Mouse (Mus musculus) MEL (cell line): ENCODE results near the gene Ergic1. TPM values are rescaled to one million over a fixed set of nuclear protein-coding genes. Genes with fewer than 3 reads are reported as not detected.

Experiments
- DNase-seq: peaks from one replicate; pipeline ENCODE4 v3.0.0; 2011; ENCODE audit warnings: low read depth, low spot score
- H3K27ac ChIP-seq: 2 replicates; pipeline ENCODE4 v1.5.1; 2012; ENCODE audit warnings: low read depth, mild to moderate bottlenecking, control low read depth, low read length, moderate library complexity; ENCODE audit not compliant: control insufficient read depth
- H3K27me3 ChIP-seq, 2 experiments: fragments of 150-350 bp in 1 of 2; sonication (generic) in 1 of 2; 2 replicates each; pipeline ENCODE4 v1.6.1; 2012; ENCODE audit warnings: low read length in 2 of 2, mild to moderate bottlenecking in 2 of 2, improper control_type of control experiment in 1 of 2, moderate library complexity in 1 of 2; ENCODE audit not compliant: insufficient read depth in 2 of 2, control insufficient read depth in 1 of 2
- H3K36me3 ChIP-seq, 2 experiments: 2 replicates each; pipeline ENCODE4 v1.6.1; 2012 to 2014; ENCODE audit warnings: low read length in 2 of 2, improper control_type of control experiment in 1 of 2, inconsistent platforms in 1 of 2, mild to moderate bottlenecking in 1 of 2; ENCODE audit not compliant: insufficient read depth in 2 of 2, control insufficient read depth in 1 of 2
- H3K4me1 ChIP-seq, 2 experiments: fragments of 150-350 bp in 1 of 2; sonication (generic) in 1 of 2; 2 replicates each; pipeline ENCODE4 v1.6.1; 2012; ENCODE audit warnings: low read length in 2 of 2, improper control_type of control experiment in 1 of 2, mild to moderate bottlenecking in 1 of 2; ENCODE audit not compliant: insufficient read depth in 2 of 2, control insufficient read depth in 1 of 2
- H3K4me3 ChIP-seq, 2 experiments: fragments of 150-350 bp in 1 of 2; sonication (generic) in 1 of 2; 2 replicates each; pipeline ENCODE4 v1.5.1; 2012; ENCODE audit warnings: low read depth in 2 of 2, low read length in 2 of 2, mild to moderate bottlenecking in 2 of 2, moderate library complexity in 2 of 2, control low read depth in 1 of 2, improper control_type of control experiment in 1 of 2; ENCODE audit not compliant: control insufficient read depth in 1 of 2, insufficient read depth in 1 of 2
- H3K79me2 ChIP-seq: 2 replicates; pipeline ENCODE4 v1.6.1; 2012; ENCODE audit warnings: mild to moderate bottlenecking, low read length, moderate library complexity; ENCODE audit not compliant: control insufficient read depth, poor library complexity, insufficient read depth
- H3K9ac ChIP-seq: 2 replicates; pipeline ENCODE4 v1.6.1; 2012; ENCODE audit warnings: low read depth, mild to moderate bottlenecking, control low read depth, low read length, moderate library complexity; ENCODE audit not compliant: control insufficient read depth, poor library complexity, severe bottlenecking
- H3K9me3 ChIP-seq: fragments of 150-350 bp; sonication (generic); replicated peaks from 2 replicates; pipeline ENCODE4 v1.6.1; 2012; ENCODE audit warnings: mild to moderate bottlenecking, low read length, improper control_type of control experiment, moderate library complexity; ENCODE audit not compliant: insufficient read depth
- BHLHE40 ChIP-seq: IDR thresholded peaks from 2 replicates; pipeline ENCODE4 v1.6.1; 2012; ENCODE audit warnings: low read depth, mild to moderate bottlenecking, inconsistent platforms, low read length, improper control_type of control experiment, borderline replicate concordance
- CHD1 ChIP-seq: IDR thresholded peaks from 2 replicates; pipeline ENCODE4 v1.6.1; 2012; ENCODE audit warnings: low read depth, mild to moderate bottlenecking, inconsistent platforms, low read length, improper control_type of control experiment
- CTCF ChIP-seq, 3 experiments: IDR thresholded peaks in 2 of 3; conservative IDR thresholded peaks in 1 of 3; 2 replicates each; pipeline ENCODE4 v1.5.1; 2011 to 2012; ENCODE audit warnings: low read length in 3 of 3, low read depth in 2 of 3, mild to moderate bottlenecking in 2 of 3, improper control_type of control experiment in 1 of 3, inconsistent platforms in 1 of 3, mixed read lengths in 1 of 3, moderate library complexity in 1 of 3; ENCODE audit not compliant: control insufficient read depth in 1 of 3, insufficient read depth in 1 of 3, poor library complexity in 1 of 3, severe bottlenecking in 1 of 3
- ELF1 ChIP-seq: IDR thresholded peaks from 2 replicates; pipeline ENCODE4 v1.6.1; 2014; ENCODE audit warnings: low read depth, mild to moderate bottlenecking, inconsistent platforms, low read length, improper control_type of control experiment, moderate library complexity
- EP300 ChIP-seq, 2 experiments: IDR thresholded peaks; 2 replicates each; pipeline ENCODE4 v1.6.1; 2011; ENCODE audit warnings: improper control_type of control experiment in 2 of 2, low read length in 2 of 2, low read depth in 1 of 2, mild to moderate bottlenecking in 1 of 2
- GABPA ChIP-seq: IDR thresholded peaks from 2 replicates; pipeline ENCODE4 v1.6.1; 2012; ENCODE audit warnings: low read depth, mild to moderate bottlenecking, inconsistent platforms, low read length, improper control_type of control experiment, moderate library complexity
- HCFC1 ChIP-seq: IDR thresholded peaks from 2 replicates; pipeline ENCODE4 v1.6.1; 2012; ENCODE audit warnings: low read depth, mild to moderate bottlenecking, inconsistent platforms, low read length, improper control_type of control experiment, moderate library complexity
- JUND ChIP-seq: IDR thresholded peaks from 2 replicates; pipeline ENCODE4 v1.6.1; 2011; ENCODE audit warnings: low read depth, mild to moderate bottlenecking, improper control_type of control experiment, low read length
- MAFK ChIP-seq: IDR thresholded peaks from 2 replicates; pipeline ENCODE4 v1.6.1; 2011; ENCODE audit warnings: low read depth, mild to moderate bottlenecking, low read length, improper control_type of control experiment, borderline replicate concordance
- MAX ChIP-seq: IDR thresholded peaks from 2 replicates; pipeline ENCODE4 v1.6.1; 2011; ENCODE audit warnings: low read length, improper control_type of control experiment
- MXI1 ChIP-seq: IDR thresholded peaks from 2 replicates; pipeline ENCODE4 v1.6.1; 2011; ENCODE audit warnings: mild to moderate bottlenecking, low read depth, low read length, improper control_type of control experiment
- MYB ChIP-seq: IDR thresholded peaks from 2 replicates; pipeline ENCODE4 v1.6.1; 2011; ENCODE audit warnings: mild to moderate bottlenecking, low read depth, low read length, improper control_type of control experiment
- MYC ChIP-seq: IDR thresholded peaks from 2 replicates; pipeline ENCODE4 v1.6.1; 2011; ENCODE audit warnings: low read depth, mild to moderate bottlenecking, low read length, improper control_type of control experiment, moderate library complexity
- NELFE ChIP-seq: IDR thresholded peaks from 2 replicates; pipeline ENCODE4 v1.6.1; 2011; ENCODE audit warnings: low read depth, low read length, improper control_type of control experiment
- NRF1 ChIP-seq: IDR thresholded peaks from 2 replicates; pipeline ENCODE4 v1.6.1; 2014; ENCODE audit warnings: low read depth, mild to moderate bottlenecking, inconsistent platforms, low read length, improper control_type of control experiment, moderate library complexity; ENCODE audit not compliant: poor library complexity, insufficient read depth, severe bottlenecking
- POLR2A ChIP-seq, 2 experiments: IDR thresholded peaks; 2 replicates each; pipeline ENCODE4 v1.6.1; 2011 to 2012; ENCODE audit warnings: low read length in 2 of 2, mild to moderate bottlenecking in 2 of 2, control low read depth in 1 of 2, improper control_type of control experiment in 1 of 2, low read depth in 1 of 2, moderate library complexity in 1 of 2; ENCODE audit not compliant: control insufficient read depth in 1 of 2, insufficient read depth in 1 of 2, poor library complexity in 1 of 2
- POLR2AphosphoS5 ChIP-seq: IDR thresholded peaks from 2 replicates; pipeline ENCODE4 v1.6.1; 2012; ENCODE audit warnings: low read depth, borderline replicate concordance, mild to moderate bottlenecking, inconsistent platforms, low read length, moderate library complexity, mixed read lengths
- RCOR1 ChIP-seq: IDR thresholded peaks from 2 replicates; pipeline ENCODE4 v1.6.1; 2012; ENCODE audit warnings: low read depth, mild to moderate bottlenecking, inconsistent platforms, low read length, improper control_type of control experiment
- SMC3 ChIP-seq: IDR thresholded peaks from 2 replicates; pipeline ENCODE4 v1.6.1; 2011; ENCODE audit warnings: low read depth, low read length, improper control_type of control experiment
- TCF12 ChIP-seq: IDR thresholded peaks from 2 replicates; pipeline ENCODE4 v1.6.1; 2014; ENCODE audit warnings: low read depth, mild to moderate bottlenecking, inconsistent platforms, low read length, improper control_type of control experiment, moderate library complexity
- USF1 ChIP-seq: IDR thresholded peaks from 2 replicates; pipeline ENCODE4 v1.6.1; 2014; ENCODE audit warnings: low read depth, mild to moderate bottlenecking, inconsistent platforms, low read length, improper control_type of control experiment, moderate library complexity
- ZC3H11A ChIP-seq: IDR thresholded peaks from 2 replicates; pipeline ENCODE4 v1.6.1; 2012; ENCODE audit warnings: low read depth, mild to moderate bottlenecking, inconsistent platforms, low read length, improper control_type of control experiment
- ZKSCAN1 ChIP-seq: IDR thresholded peaks from 2 replicates; pipeline ENCODE4 v1.6.1; 2012; ENCODE audit warnings: low read depth, mild to moderate bottlenecking, inconsistent platforms, low read length, improper control_type of control experiment, moderate library complexity
- ZMIZ1 ChIP-seq: IDR thresholded peaks from 2 replicates; pipeline ENCODE4 v1.6.1; 2012; ENCODE audit warnings: low read depth, mild to moderate bottlenecking, inconsistent platforms, low read length, improper control_type of control experiment, moderate library complexity
- polyA plus RNA-seq, 2 experiments: library from polyadenylated mRNA; stranded (reverse) in 1 of 2; unstranded in 1 of 2; fragments of >175 nt in 1 of 2; fragments of >200 nt in 1 of 2; gene quantifications; 2 replicates each; pipeline versions ENCODE4 v1.2.1 to v1.2.4; 2012; ENCODE audit warnings: low replicate concordance in 2 of 2, low read depth in 1 of 2; ENCODE audit not compliant: insufficient read length in 2 of 2, insufficient read depth in 1 of 2, missing spikeins in 1 of 2
- total RNA-seq: library from RNA; depleted of rRNA; stranded (reverse); fragments of 300-350 nt; gene quantifications from 2 replicates; pipeline ENCODE4 v1.2.3, GENCODE M21; 2012

Ergic1 gene
- total and polyA plus RNA-seq, 3 experiments = 78.5 to 730 (median 95.6) TPM

- no peaks in the 10 kb centered on the region for H3K79me2 ChIP-seq
- H3K4me3 ChIP-seq = no peak overlapping the region
- no peak overlapping the region for H3K9ac ChIP-seq
- H3K9me3 ChIP-seq = no peaks in the 10 kb centered on the region
- no peak for TF ChIP-seq GABPA
- no peak for TF ChIP-seq USF1
- TF ChIP-seq MYC = no peak
- no peak for TF ChIP-seq ZC3H11A
- TF ChIP-seq BHLHE40 = no peak
- TF ChIP-seq TCF12 = no peak
- no peak for TF ChIP-seq MYB
- TF ChIP-seq NRF1 = no peak
- TF ChIP-seq POLR2AphosphoS5 = no peak
- TF ChIP-seq HCFC1 = no peak
- TF ChIP-seq JUND = no peak
- no peak for TF ChIP-seq MXI1
- no peak for TF ChIP-seq ELF1
- no peak for TF ChIP-seq SMC3
- TF ChIP-seq CTCF (IDR thresholded peaks at IDR 0.05 in 2 of 3, conservative IDR thresholded peaks at IDR 0.05 in 1 of 3; ENCODE audit: control insufficient read depth in 1 of 3, insufficient read depth in 1 of 3, low read depth in 2 of 3, low read length in 3 of 3, poor library complexity in 1 of 3, severe bottlenecking in 1 of 3) = no peak
- no peak for TF ChIP-seq ZKSCAN1
- peak; percentile 54 for DNase-seq
- peaks cover 8 to 16% of the 10 kb centered on the region in 2 experiments; a peak in 3 of 4 replicates for H3K4me1 ChIP-seq
- H3K36me3 ChIP-seq = peaks cover 0 to 10% of the 10 kb centered on the region in 2 experiments; a peak in 2 of 4 replicates
- H3K27ac ChIP-seq = peak overlapping the region; percentile 33; the same call in 1 of the 2 replicates
- no peaks in the 10 kb centered on the region for H3K27me3 ChIP-seq
These were observed 39.7 kb downstream of the Ergic1 start for GRCm38 (mm10) chr17:26600913-26601447.

- TF ChIP-seq ZMIZ1 (no peak), MAX (no peak), CTCF (IDR thresholded peaks at IDR 0.05 in 2 of 3, conservative IDR thresholded peaks at IDR 0.05 in 1 of 3; ENCODE audit: control insufficient read depth in 1 of 3, insufficient read depth in 1 of 3, low read depth in 2 of 3, low read length in 3 of 3, poor library complexity in 1 of 3, severe bottlenecking in 1 of 3) (no peak), NELFE (no peak), ELF1 (no peak), MAFK (no peak), CHD1 (no peak), MXI1 (no peak), TCF12 (no peak), POLR2A (IDR thresholded peaks at IDR 0.05; ENCODE audit: control insufficient read depth in 1 of 2, insufficient read depth in 1 of 2, low read depth in 1 of 2, low read length in 2 of 2, poor library complexity in 1 of 2) (no peak), MYB (no peak), EP300 (IDR thresholded peaks at IDR 0.05; ENCODE audit: low read depth in 1 of 2, low read length in 2 of 2) (no peak), HCFC1 (no peak), RCOR1 (no peak)
- H3K4me3 ChIP-seq = no peak overlapping the region
- peaks cover 0 to 10% of the 10 kb centered on the region in 2 experiments; a peak in 2 of 4 replicates for H3K36me3 ChIP-seq
- H3K4me1 ChIP-seq = peaks cover 8 to 16% of the 10 kb centered on the region in 2 experiments; a peak in 3 of 4 replicates
- H3K27ac ChIP-seq = peak overlapping the region; percentile 33
- no peak overlapping the region; the same call in 1 of the 2 replicates for H3K9ac ChIP-seq
- no peaks in the 10 kb centered on the region for H3K79me2 ChIP-seq
- no peaks in the 10 kb centered on the region for H3K27me3 ChIP-seq
- DNase-seq = no peak
- H3K9me3 ChIP-seq = no peaks in the 10 kb centered on the region
These were observed 40.2 kb downstream of the Ergic1 start for GRCm38 (mm10) chr17:26601514-26601913.
